Mouse (Mus musculus): Measurements from ENCODE around the gene Ttll1. TPM values are rescaled to one million over a fixed set of nuclear protein-coding genes. Genes with fewer than 3 reads are reported as not detected.

Gene Ttll1
- polyA plus RNA-seq, 1 experiment from 2014 or later: 63.5 TPM

DNA sequence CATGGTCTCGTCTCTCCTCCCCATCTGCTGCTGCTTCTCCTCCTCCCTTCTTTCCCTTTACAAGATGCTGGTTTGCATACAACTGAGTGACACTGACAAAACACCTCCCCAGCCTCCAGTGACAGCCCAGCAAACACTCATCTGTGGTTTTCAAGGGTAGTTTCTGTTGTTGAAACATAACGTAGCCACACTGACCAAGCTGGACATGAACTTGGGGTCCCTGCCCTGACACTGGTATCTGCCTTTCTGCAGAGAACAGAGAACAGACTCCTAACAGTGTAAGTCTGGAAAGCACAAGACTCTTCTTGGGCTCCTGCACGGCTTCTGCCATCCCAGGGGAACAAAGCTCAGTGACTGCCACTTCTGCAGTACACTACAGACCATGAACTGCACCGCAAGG lies 76.0 kb downstream of the Ttll1 start:
- Histone ChIP-seq H3K36me3 (ENCODE audit: control insufficient read depth, insufficient read depth, low read length) (no peaks in the 10 kb centered on the region), H3K27ac (replicated peaks; ENCODE audit: low read depth, low read length) (no peak overlapping the region), H3K9me3 (ENCODE audit: control insufficient read depth, low read length) (no peaks in the 10 kb centered on the region), H3K27me3 (ENCODE audit: control insufficient read depth, insufficient read depth, low read length) (no peaks in the 10 kb centered on the region), H3K4me1 (ENCODE audit: control insufficient read depth, insufficient read depth, low read length) (no peaks in the 10 kb centered on the region), H3K4me2 (ENCODE audit: low read length) (no peak overlapping the region), H3K4me3 (replicated peaks; ENCODE audit: low read depth, low read length) (no peak overlapping the region), H3K9ac (replicated peaks; ENCODE audit: low read length) (no peak overlapping the region)
- ATAC-seq (ENCODE audit: low FRiP score, low TSS enrichment) (no peak), DNase-seq (no peak)
- WGBS: 85% methylated on average over 4 of the region's 4 CpGs

Small RNA genes within 50 kb of the gene (microRNA-seq; reads per million reads assigned to microRNA genes)
- gene Gm24575: not detected

Other genes with a start within 250 kb of the Ttll1 start
- gene Arfgap3, start 160.6 kb downstream of the Ttll1 start, polyA plus RNA-seq (2014; fragmentation: Nextera tagmentation; extraction: Ambion mirVana): 42.2 and 45.0 TPM in 2 replicates
- 14.5 and 17.7 TPM in 2 replicates for gene Pacsin2, start 46.3 kb downstream of the Ttll1 start, polyA plus RNA-seq (2014; fragmentation: Nextera tagmentation; extraction: Ambion mirVana)
- gene Bik, start 16.0 kb upstream of the Ttll1 start, polyA plus RNA-seq (2014; fragmentation: Nextera tagmentation; extraction: Ambion mirVana): 0.30 and 0.49 TPM in 2 replicates
- 3.4 and 12.2 TPM in 2 replicates for gene Tspo, start 52.7 kb upstream of the Ttll1 start, polyA plus RNA-seq (2014; fragmentation: Nextera tagmentation; extraction: Ambion mirVana)
- 30.3 and 36.2 TPM in 2 replicates for gene Mcat, start 52.9 kb upstream of the Ttll1 start, polyA plus RNA-seq (2014; fragmentation: Nextera tagmentation; extraction: Ambion mirVana)
- 47.2 and 50.7 TPM in 2 replicates for gene Ttll12, start 84.3 kb upstream of the Ttll1 start, polyA plus RNA-seq (2014; fragmentation: Nextera tagmentation; extraction: Ambion mirVana)
- gene Scube1, start 214.1 kb upstream of the Ttll1 start, polyA plus RNA-seq (2014; fragmentation: Nextera tagmentation; extraction: Ambion mirVana): 10.2 and 13.5 TPM in 2 replicates

Measured in midbrain, embryonic 14.5 days (tissue).